11 mouse cellular contexts compared by ENCODE assay signal in genomic region chr5:24612302-24612649, GRCm38 (mm10). TPM values are rescaled to one million over a fixed set of nuclear protein-coding genes. Genes with fewer than 3 reads are reported as not detected.
DNase-seq lines count a peak whose midpoint lies in the region; ATAC-seq lines count a peak whose summit lies in the region.
"Had no signal": no experiment of that assay in that cellular context is flagged by ENCODE, and none has a peak within 500 bp of the region (broad histone marks: within the 10 kb centered on the region; RNA-seq: fewer than 3 reads in every experiment).

No protein-coding gene starts in this region.

- H3K27ac ChIP-seq in lung, embryonic 15.5 days: no peak overlapping the region
- H3K27ac ChIP-seq in hindbrain, embryonic 15.5 days (replicated peaks): 0 out of 2 replicates have a peak overlapping the region, but pooled peaks have one; percentile 14
- no peak overlapping the region for H3K27ac ChIP-seq in neural tube, embryonic 14.5 days (ENCODE audit: low read depth, low read length)

- no peaks in the 10 kb centered on the region for H3K36me3 ChIP-seq in lung, embryonic 15.5 days
- H3K36me3 ChIP-seq in hindbrain, embryonic 15.5 days: no peaks in the 10 kb centered on the region
- H3K36me3 ChIP-seq in neural tube, embryonic 14.5 days (ENCODE audit: control insufficient read depth, insufficient read depth, low read length): no peaks in the 10 kb centered on the region

- WGBS in lung, embryonic 15.5 days: 59% methylated on average over 5 of the region's 5 CpGs
- 67% methylated on average over 5 of the region's 5 CpGs for WGBS in hindbrain, embryonic 15.5 days
- 73% methylated on average over 5 of the region's 5 CpGs for WGBS in neural tube, embryonic 14.5 days

- no peaks in the 10 kb centered on the region for H3K9me3 ChIP-seq in lung, embryonic 15.5 days
- H3K9me3 ChIP-seq in hindbrain, embryonic 15.5 days: no peaks in the 10 kb centered on the region
- H3K9me3 ChIP-seq in neural tube, embryonic 14.5 days (ENCODE audit: control insufficient read depth, low read length): no peaks in the 10 kb centered on the region
- H3K9me3 ChIP-seq: megakaryocyte, embryonic 14.5 days had no signal

- peaks cover 13% of the 10 kb centered on the region for H3K4me1 ChIP-seq in lung, embryonic 15.5 days
- peaks cover 28% of the 10 kb centered on the region for H3K4me1 ChIP-seq in hindbrain, embryonic 15.5 days (replicated peaks)
- peaks cover 16% of the 10 kb centered on the region for H3K4me1 ChIP-seq in neural tube, embryonic 14.5 days (ENCODE audit: control insufficient read depth, insufficient read depth, low read length)

- peak; percentile 28 for ATAC-seq in lung, embryonic 15.5 days (ENCODE audit: borderline replicate concordance, extremely low read depth, low FRiP score, low TSS enrichment)
- ATAC-seq in hindbrain, embryonic 15.5 days (ENCODE audit: low FRiP score, low read depth): peak; percentile 32
- ATAC-seq in neural tube, embryonic 14.5 days (ENCODE audit: low read depth): peak; percentile 36; the same call in 1 of the 2 replicates
- ATAC-seq: activated CD4-positive, CD25-positive, alpha-beta regulatory T cell, adult 4 months had no signal

- H3K4me3 ChIP-seq in lung, embryonic 15.5 days: no peak overlapping the region
- H3K4me3 ChIP-seq in hindbrain, embryonic 15.5 days: no peak overlapping the region
- no peak overlapping the region for H3K4me3 ChIP-seq in neural tube, embryonic 14.5 days (ENCODE audit: low read depth, low read length)
- H3K4me3 ChIP-seq: megakaryocyte, embryonic 14.5 days had no signal

- DNase-seq in cerebellum, adult 11 months: peak; percentile 20
- DNase-seq in cerebellum, adult 9-10 months: no peak
- no peak for DNase-seq in lung, postnatal 4 days
- DNase-seq in spleen, postnatal 4 days (ENCODE audit: low spot score in 2 of 2): no peak
- no peak for DNase-seq in cerebellum, adult 9-11 months
- DNase-seq: embryo, embryonic 11 days had no signal

- H3K9ac ChIP-seq in lung, embryonic 15.5 days: no peak overlapping the region
- no peak overlapping the region for H3K9ac ChIP-seq in hindbrain, embryonic 15.5 days
- H3K9ac ChIP-seq in neural tube, embryonic 14.5 days (replicated peaks; ENCODE audit: low read depth, low read length): no peak overlapping the region

- H3K4me2 ChIP-seq in lung, embryonic 15.5 days: no peak overlapping the region
- H3K4me2 ChIP-seq in hindbrain, embryonic 15.5 days: no peak overlapping the region
- H3K4me2 ChIP-seq in neural tube, embryonic 14.5 days (ENCODE audit: low read depth, low read length): no peak overlapping the region

- H3K27me3 ChIP-seq in lung, embryonic 15.5 days: no peaks in the 10 kb centered on the region
- no peaks in the 10 kb centered on the region for H3K27me3 ChIP-seq in hindbrain, embryonic 15.5 days
- H3K27me3 ChIP-seq in neural tube, embryonic 14.5 days (ENCODE audit: control insufficient read depth, insufficient read depth, low read length): no peaks in the 10 kb centered on the region

RNA-seq across cellular contexts. Expression of gene Smarcd3, which starts 11.9 kb away (rescaled TPM):
- 28.5 and 29.7 TPM in 2 replicates for polyA plus RNA-seq in lung, embryonic 15.5 days (2015; fragmentation: Nextera tagmentation; extraction: Ambion mirVana)
- 134 and 138 TPM in 2 replicates for polyA plus RNA-seq in hindbrain, embryonic 15.5 days (2015; fragmentation: Nextera tagmentation; extraction: Ambion mirVana)
- polyA plus RNA-seq in neural tube, embryonic 14.5 days (2014; fragmentation: Nextera tagmentation; extraction: Ambion mirVana): 139 and 179 TPM in 2 replicates

RNA-seq across cellular contexts. Expression of gene Chpf2, which starts 25.7 kb away (rescaled TPM):
- polyA plus RNA-seq in lung, embryonic 15.5 days (2015; fragmentation: Nextera tagmentation; extraction: Ambion mirVana): 21.7 and 21.8 TPM in 2 replicates
- polyA plus RNA-seq in hindbrain, embryonic 15.5 days (2015; fragmentation: Nextera tagmentation; extraction: Ambion mirVana): 18.7 and 19.0 TPM in 2 replicates
- polyA plus RNA-seq in neural tube, embryonic 14.5 days (2014; fragmentation: Nextera tagmentation; extraction: Ambion mirVana): 13.3 and 13.6 TPM in 2 replicates

RNA-seq across cellular contexts. Expression of gene Abcf2, which starts 35.0 kb away (rescaled TPM):
- polyA plus RNA-seq in lung, embryonic 15.5 days (2015; fragmentation: Nextera tagmentation; extraction: Ambion mirVana): 108 and 110 TPM in 2 replicates
- polyA plus RNA-seq in hindbrain, embryonic 15.5 days (2015; fragmentation: Nextera tagmentation; extraction: Ambion mirVana): 78.7 and 82.1 TPM in 2 replicates
- polyA plus RNA-seq in neural tube, embryonic 14.5 days (2014; fragmentation: Nextera tagmentation; extraction: Ambion mirVana): 80.3 and 89.8 TPM in 2 replicates

RNA-seq across cellular contexts. Expression of gene 4931409K22Rik, which starts 55.7 kb away (rescaled TPM):
- polyA plus RNA-seq in lung, embryonic 15.5 days (2015; fragmentation: Nextera tagmentation; extraction: Ambion mirVana): not detected in 2 replicates
- 0.10 and 0.18 TPM in 2 replicates for polyA plus RNA-seq in hindbrain, embryonic 15.5 days (2015; fragmentation: Nextera tagmentation; extraction: Ambion mirVana)
- polyA plus RNA-seq in neural tube, embryonic 14.5 days (2014; fragmentation: Nextera tagmentation; extraction: Ambion mirVana): 0.14 and 0.16 TPM in 2 replicates
